Mouse (Mus musculus): ENCODE results near the gene 2310022B05Rik. TPM values are rescaled to one million over a fixed set of nuclear protein-coding genes. Genes with fewer than 3 reads are reported as not detected.

The 2310022B05Rik gene
- polyA plus RNA-seq, 2 experiments, result 50.7 to 89.4 TPM

DNA sequence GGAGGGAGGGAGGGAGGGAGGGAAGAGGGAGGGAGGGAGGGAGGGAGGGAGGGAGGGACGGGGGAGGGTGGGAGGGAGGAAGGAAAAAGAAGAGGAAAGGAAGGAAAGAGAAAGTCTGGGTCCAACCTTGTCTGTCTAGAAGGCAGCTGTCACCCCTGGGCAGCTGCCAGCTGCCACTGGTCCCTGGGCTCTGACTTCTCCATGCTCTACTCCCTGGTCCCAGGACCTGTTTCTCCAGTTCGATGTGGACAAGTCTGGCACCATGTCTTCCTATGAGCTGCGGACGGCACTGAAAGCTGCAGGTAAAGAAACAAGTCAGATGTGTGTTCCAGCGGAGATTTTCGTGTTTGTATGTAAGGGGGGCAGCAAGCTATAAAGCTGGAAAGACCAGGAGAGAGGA, 48.8 kb downstream of the 2310022B05Rik start:
- WGBS, result 70% methylated on average over 6 of the region's 6 CpGs
- ATAC-seq (ENCODE audit: low FRiP score, low read depth), result no peak

DNA sequence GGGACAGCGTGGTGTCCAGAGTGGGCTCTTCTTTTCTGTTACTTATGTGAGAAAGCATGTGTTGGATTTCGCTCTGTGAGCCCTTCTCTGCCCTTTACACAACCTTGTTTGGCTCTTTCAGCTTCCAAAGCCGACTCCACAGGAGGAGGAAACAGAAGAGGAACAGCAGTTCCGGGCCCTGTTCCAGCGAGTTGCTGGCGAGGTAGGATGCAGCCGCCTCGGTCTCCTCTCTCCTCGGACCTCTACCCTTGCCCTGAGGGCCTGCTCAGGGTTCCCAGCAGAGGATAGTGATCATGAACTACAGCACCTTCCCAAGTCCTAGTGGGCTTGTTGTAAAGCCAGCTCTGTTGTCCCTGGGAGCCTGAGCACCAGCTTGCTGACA, 54.2 kb downstream of the 2310022B05Rik start:
- Histone ChIP-seq H3K4me1 (ENCODE audit: control insufficient read depth, insufficient read depth, low read length) (no peaks in the 10 kb centered on the region), H3K4me2 (replicated peaks; ENCODE audit: low read depth, low read length, severe bottlenecking) (no peak overlapping the region), H3K9ac (ENCODE audit: low read depth, low read length, severe bottlenecking) (no peak overlapping the region), H3K36me3 (ENCODE audit: control insufficient read depth, insufficient read depth, low read length) (no peaks in the 10 kb centered on the region), H3K4me3 (replicated peaks; ENCODE audit: low read length) (no peak overlapping the region), H3K9me3 (ENCODE audit: control insufficient read depth, low read length) (no peaks in the 10 kb centered on the region), H3K27ac (replicated peaks; ENCODE audit: low read depth, low read length) (no peak overlapping the region), H3K27me3 (ENCODE audit: control insufficient read depth, insufficient read depth, low read length) (no peaks in the 10 kb centered on the region)
- TF ChIP-seq POLR2A (IDR thresholded peaks at IDR 0.05; ENCODE audit: borderline replicate concordance, extremely low read depth, insufficient read depth, insufficient read length), result no peak
- ATAC-seq (ENCODE audit: low FRiP score, low read depth) (no peak), DNase-seq (ENCODE audit: low spot score) (no peak)
- 77% methylated on average over 9 of the region's 9 CpGs for WGBS

More for the DNA sequence above, 48.8 kb downstream of the 2310022B05Rik start:
- DNase-seq (ENCODE audit: low spot score), result no peak
- Histone ChIP-seq H3K4me1 (ENCODE audit: control insufficient read depth, insufficient read depth, low read length) (no peaks in the 10 kb centered on the region), H3K27me3 (ENCODE audit: control insufficient read depth, insufficient read depth, low read length) (no peaks in the 10 kb centered on the region), H3K4me2 (replicated peaks; ENCODE audit: low read depth, low read length, severe bottlenecking) (no peak overlapping the region), H3K27ac (replicated peaks; ENCODE audit: low read depth, low read length) (no peak overlapping the region), H3K9me3 (ENCODE audit: control insufficient read depth, low read length) (no peaks in the 10 kb centered on the region), H3K9ac (ENCODE audit: low read depth, low read length, severe bottlenecking) (no peak overlapping the region), H3K4me3 (replicated peaks; ENCODE audit: low read length) (no peak overlapping the region), H3K36me3 (ENCODE audit: control insufficient read depth, insufficient read depth, low read length) (no peaks in the 10 kb centered on the region)
- no peak for TF ChIP-seq POLR2A (IDR thresholded peaks at IDR 0.05; ENCODE audit: borderline replicate concordance, extremely low read depth, insufficient read depth, insufficient read length)

DNA sequence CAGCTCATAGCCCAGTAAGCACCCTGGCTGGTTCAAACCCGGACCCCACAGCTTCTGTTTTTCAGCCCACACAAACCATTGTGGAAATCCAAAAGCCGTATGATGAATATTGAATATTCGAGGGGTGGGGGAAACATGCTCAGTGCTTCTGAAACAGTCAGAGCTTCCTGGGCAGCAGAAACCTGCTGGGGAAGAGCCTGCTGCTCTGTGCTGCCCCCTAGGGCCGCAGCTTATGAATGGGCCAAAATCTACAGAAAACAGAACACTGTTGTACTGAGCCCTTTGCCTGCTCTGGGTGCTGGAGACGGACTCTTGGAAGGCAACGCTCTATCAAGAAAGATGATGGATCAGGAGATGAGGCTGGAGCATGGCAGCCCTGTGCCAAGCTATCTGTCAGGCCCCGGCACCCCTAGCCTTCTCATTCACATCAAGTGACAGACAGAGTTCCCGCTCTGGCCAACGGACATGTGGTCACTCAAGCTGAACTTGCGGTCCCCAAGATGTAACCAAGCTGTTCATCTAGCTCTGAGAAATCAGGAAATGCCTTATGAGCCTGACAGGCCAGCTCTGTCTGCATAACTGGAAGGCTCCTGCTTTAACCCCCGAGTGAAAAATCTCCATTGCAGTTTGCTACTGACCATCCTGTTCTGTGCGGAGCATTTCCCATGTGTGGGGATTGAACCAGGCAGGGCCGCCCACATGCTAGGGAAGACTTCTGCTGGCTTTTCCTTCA, 54.8 kb downstream of the 2310022B05Rik start:
- no peak overlapping the region for H3K4me2 ChIP-seq (replicated peaks; ENCODE audit: low read depth, low read length, severe bottlenecking)
- no peak overlapping the region for H3K27ac ChIP-seq (replicated peaks; ENCODE audit: low read depth, low read length)
- no peak for TF ChIP-seq POLR2A (IDR thresholded peaks at IDR 0.05; ENCODE audit: borderline replicate concordance, extremely low read depth, insufficient read depth, insufficient read length)
- DNase-seq (ENCODE audit: low spot score) (no peak), ATAC-seq (ENCODE audit: low FRiP score, low read depth) (no peak)
- no peak overlapping the region for H3K9ac ChIP-seq (ENCODE audit: low read depth, low read length, severe bottlenecking)
- no peaks in the 10 kb centered on the region for H3K27me3 ChIP-seq (ENCODE audit: control insufficient read depth, insufficient read depth, low read length)
- WGBS, result 74% methylated on average over 13 of the region's 13 CpGs
- no peaks in the 10 kb centered on the region for H3K9me3 ChIP-seq (ENCODE audit: control insufficient read depth, low read length)
- H3K4me3 ChIP-seq (replicated peaks; ENCODE audit: low read length), result no peak overlapping the region
- no peaks in the 10 kb centered on the region for H3K4me1 ChIP-seq (ENCODE audit: control insufficient read depth, insufficient read depth, low read length)
- no peaks in the 10 kb centered on the region for H3K36me3 ChIP-seq (ENCODE audit: control insufficient read depth, insufficient read depth, low read length)

- H3K9me3 ChIP-seq (ENCODE audit: control insufficient read depth, low read length), result no peaks in the 10 kb centered on the region
- no peak overlapping the region for H3K4me2 ChIP-seq (replicated peaks; ENCODE audit: low read depth, low read length, severe bottlenecking)
- TF ChIP-seq POLR2A (IDR thresholded peaks at IDR 0.05; ENCODE audit: borderline replicate concordance, extremely low read depth, insufficient read depth, insufficient read length), result no peak
- H3K27me3 ChIP-seq (ENCODE audit: control insufficient read depth, insufficient read depth, low read length), result no peaks in the 10 kb centered on the region
- no peaks in the 10 kb centered on the region for H3K4me1 ChIP-seq (ENCODE audit: control insufficient read depth, insufficient read depth, low read length)
- H3K9ac ChIP-seq (ENCODE audit: low read depth, low read length, severe bottlenecking), result no peak overlapping the region
- WGBS, result 73% methylated on average over 5 of the region's 5 CpGs
- DNase-seq (ENCODE audit: low spot score) (no peak), ATAC-seq (ENCODE audit: low FRiP score, low read depth) (no peak)
- H3K4me3 ChIP-seq (replicated peaks; ENCODE audit: low read length), result no peak overlapping the region
- H3K27ac ChIP-seq (replicated peaks; ENCODE audit: low read depth, low read length), result no peak overlapping the region
- no peaks in the 10 kb centered on the region for H3K36me3 ChIP-seq (ENCODE audit: control insufficient read depth, insufficient read depth, low read length)
These were observed 59.1 kb downstream of the 2310022B05Rik start for GRCm38 (mm10) chr8:124604066-124604465.

DNA sequence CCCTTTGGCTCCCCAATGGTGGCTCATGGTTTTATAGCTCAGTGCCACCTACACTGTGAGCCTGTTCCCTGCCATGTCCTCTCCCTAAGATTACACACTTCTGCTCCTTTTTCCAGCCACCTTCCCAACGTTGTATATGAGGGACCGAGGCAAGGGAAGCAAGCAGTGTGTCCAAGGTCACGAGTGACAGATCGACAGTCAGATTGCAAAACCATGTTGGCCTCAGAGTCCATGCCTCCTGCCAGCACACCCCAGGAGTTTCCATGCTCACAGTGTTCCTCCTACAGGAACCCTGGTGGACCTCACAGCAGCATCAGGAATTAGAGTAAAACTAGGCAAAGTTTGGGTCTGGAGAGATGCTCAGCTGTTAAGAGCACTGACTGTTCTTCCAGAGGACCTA, 73.8 kb downstream of the 2310022B05Rik start:
- H3K4me2 ChIP-seq (replicated peaks; ENCODE audit: low read depth, low read length, severe bottlenecking), result no peak overlapping the region
- 83% methylated on average over 4 of the region's 4 CpGs for WGBS
- DNase-seq (ENCODE audit: low spot score), result no peak
- H3K4me3 ChIP-seq (replicated peaks; ENCODE audit: low read length), result no peak overlapping the region
- H3K27me3 ChIP-seq (ENCODE audit: control insufficient read depth, insufficient read depth, low read length), result no peaks in the 10 kb centered on the region
- H3K4me1 ChIP-seq (ENCODE audit: control insufficient read depth, insufficient read depth, low read length), result no peaks in the 10 kb centered on the region
- no peak for TF ChIP-seq POLR2A (IDR thresholded peaks at IDR 0.05; ENCODE audit: borderline replicate concordance, extremely low read depth, insufficient read depth, insufficient read length)
- H3K27ac ChIP-seq (replicated peaks; ENCODE audit: low read depth, low read length), result no peak overlapping the region
- ATAC-seq (ENCODE audit: low FRiP score, low read depth), result no peak
- no peaks in the 10 kb centered on the region for H3K36me3 ChIP-seq (ENCODE audit: control insufficient read depth, insufficient read depth, low read length)
- H3K9ac ChIP-seq (ENCODE audit: low read depth, low read length, severe bottlenecking), result no peak overlapping the region
- no peaks in the 10 kb centered on the region for H3K9me3 ChIP-seq (ENCODE audit: control insufficient read depth, low read length)
